Mouse (Mus musculus) E14TG2a.4 (cell line): ENCODE results near the gene Mob1b.
A peak's percentile ranks its signal among the peaks of the same experiment; 100 is the strongest.

Experiments used
- CTCF ChIP-seq: conservative IDR thresholded peaks from 2 replicates; pipeline ENCODE4 v1.5.1; 2014; ENCODE audit warnings: low read length
- NANOG ChIP-seq: IDR thresholded peaks from 2 replicates; pipeline ENCODE4 v1.6.1; 2014; ENCODE audit warnings: borderline replicate concordance, low read length, mixed read lengths

- no peak for TF ChIP-seq CTCF
- peak; percentile 93 for TF ChIP-seq NANOG
These were observed 41.3 kb upstream of the Mob1b start for GRCm38 (mm10) chr5:88679341-88679740.
